Comparison of ENCODE assay signal across 9 mouse cellular contexts in the genomic region with DNA sequence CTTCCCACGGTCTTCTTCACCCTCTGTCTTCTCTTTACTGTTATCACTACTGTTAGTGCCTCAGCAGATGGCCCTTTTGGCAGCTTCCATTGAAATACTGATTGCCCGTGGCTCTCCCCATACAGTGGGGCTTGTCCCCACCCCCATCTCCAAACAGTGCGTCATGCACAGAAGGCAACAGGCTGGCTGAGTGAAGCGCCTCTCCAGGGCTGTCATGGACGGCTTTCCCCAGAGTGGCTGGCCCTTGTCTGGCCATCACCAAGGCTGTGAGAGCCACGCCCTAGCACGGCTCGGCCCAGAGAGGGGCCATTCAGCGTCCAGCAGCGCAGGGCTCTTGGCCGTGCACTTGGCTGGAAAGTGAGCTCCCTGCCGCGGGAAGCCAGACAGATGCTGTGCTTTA.
DNase-seq lines count a peak whose midpoint lies in the region; ATAC-seq and TF ChIP-seq lines count a peak whose summit lies in the region.
"Had no signal": no experiment of that assay in that cellular context is flagged by ENCODE, and none has a peak within 500 bp of the region (broad histone marks: within the 10 kb centered on the region; RNA-seq: fewer than 3 reads in every experiment).

No protein-coding gene starts in this region.

- no peak for ATAC-seq in limb, embryonic 12.5 days (ENCODE audit: insufficient number of reproducible peaks, insufficient read depth, low FRiP score, low TSS enrichment, low read depth)
- ATAC-seq in midbrain, postnatal 0 days (ENCODE audit: low FRiP score) = peak; percentile 24
- ATAC-seq: Patski had no signal

- no peak overlapping the region for H3K27ac ChIP-seq in limb, embryonic 12.5 days
- no peak overlapping the region for H3K27ac ChIP-seq in midbrain, postnatal 0 days (ENCODE audit: low read depth, low read length)

- intact Hi-C loops in heart, postnatal 36 days (cut with DNase I) = no loop called here

- 22% methylated on average over 13 of the region's 13 CpGs for WGBS in limb, embryonic 12.5 days
- WGBS in midbrain, postnatal 0 days = 41% methylated on average over 13 of the region's 13 CpGs

- peak; percentile 27 to 33 for DNase-seq in urinary bladder, adult 18-20 months (ENCODE audit: low spot score in 2 of 2)
- DNase-seq in urinary bladder, postnatal 10 days (ENCODE audit: low spot score) = no peak
- DNase-seq in heart, postnatal 36 days = peak; percentile 31 to 44
- DNase-seq in midbrain, postnatal 0 days (ENCODE audit: low spot score) = peak; percentile 65
- DNase-seq in testis, postnatal 14 days (ENCODE audit: low spot score) = no peak
- DNase-seq in frontal cortex, postnatal 36 days (ENCODE audit: low spot score in 2 of 2) = no peak
- DNase-seq in right cerebral cortex, adult 2 months (ENCODE audit: low spot score in 2 of 2) = no peak

- no peak for TF ChIP-seq CTCF in midbrain, postnatal 0 days (IDR thresholded peaks at IDR 0.05)

- H3K4me1 ChIP-seq in limb, embryonic 12.5 days (replicated peaks) = peaks cover 25% of the 10 kb centered on the region
- peaks cover 2% of the 10 kb centered on the region; the same call in 1 of the 2 replicates for H3K4me1 ChIP-seq in midbrain, postnatal 0 days (ENCODE audit: insufficient read depth, low read length)

- no peaks in the 10 kb centered on the region for H3K9me3 ChIP-seq in limb, embryonic 12.5 days
- no peaks in the 10 kb centered on the region for H3K9me3 ChIP-seq in midbrain, postnatal 0 days (ENCODE audit: low read length)

- H3K36me3 ChIP-seq in limb, embryonic 12.5 days = peaks cover 5% of the 10 kb centered on the region; the same call in 1 of the 2 replicates
- no peaks in the 10 kb centered on the region for H3K36me3 ChIP-seq in midbrain, postnatal 0 days (ENCODE audit: insufficient read depth, low read length)

- peaks cover 83% of the 10 kb centered on the region for H3K27me3 ChIP-seq in limb, embryonic 12.5 days
- peaks cover 6% of the 10 kb centered on the region; the same call in 1 of the 2 replicates for H3K27me3 ChIP-seq in midbrain, postnatal 0 days (ENCODE audit: insufficient read depth, low read length)
- H3K27me3 ChIP-seq: Patski had no signal

- no peak overlapping the region for H3K4me2 ChIP-seq in limb, embryonic 12.5 days
- H3K4me2 ChIP-seq in midbrain, postnatal 0 days (ENCODE audit: low read depth, low read length, poor library complexity, severe bottlenecking) = no peak overlapping the region

- H3K4me3 ChIP-seq in limb, embryonic 12.5 days (replicated peaks) = no peak overlapping the region
- no peak overlapping the region for H3K4me3 ChIP-seq in midbrain, postnatal 0 days (ENCODE audit: low read depth, low read length)

- peak overlapping the region; percentile 40; the same call in 1 of the 2 replicates for H3K9ac ChIP-seq in limb, embryonic 12.5 days (replicated peaks)
- H3K9ac ChIP-seq in midbrain, postnatal 0 days (replicated peaks; ENCODE audit: low read length, poor library complexity, severe bottlenecking) = no peak overlapping the region

Comparison
In these comparisons a context has a peak if more than half of its experiments do, and no peak if none do; other contexts are left out.
1. DNase-seq: peak in urinary bladder, adult 18-20 months (2 of 2), heart, postnatal 36 days (2 of 2) and midbrain, postnatal 0 days (single experiment); none in urinary bladder, postnatal 10 days (single experiment), testis, postnatal 14 days (single experiment), frontal cortex, postnatal 36 days (0 of 2) and right cerebral cortex, adult 2 months (0 of 2).